Mouse (Mus musculus): ENCODE data around the gene Gm44511. TPM values are rescaled to one million over a fixed set of nuclear protein-coding genes. Genes with fewer than 3 reads are reported as not detected.

Gm44511 gene
- polyA plus RNA-seq, 1 experiment, result 0.23 TPM

DNA sequence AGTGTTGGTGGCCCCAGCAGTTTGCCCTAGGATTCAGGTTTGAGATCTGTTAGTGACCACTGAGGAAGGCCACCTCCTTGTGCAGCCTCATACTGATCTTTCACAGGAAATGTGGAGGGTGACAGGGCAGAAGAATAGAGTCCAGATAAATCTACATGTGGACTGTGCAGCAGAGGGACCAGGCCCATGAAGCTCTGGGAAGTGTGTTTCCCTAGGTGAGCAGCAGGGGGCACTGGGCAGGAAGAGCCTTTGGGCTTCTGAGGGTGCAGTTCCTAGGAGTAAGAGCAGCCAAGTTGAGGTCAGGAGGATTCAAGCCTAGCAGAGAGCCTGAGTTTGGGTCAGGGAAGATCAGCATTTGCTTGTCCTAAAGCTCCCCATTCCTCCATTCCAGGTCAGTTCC, 90.0 kb downstream of the Gm44511 start:
- Histone ChIP-seq H3K27me3 (replicated peaks; ENCODE audit: control insufficient read depth, insufficient read depth, low read length) (no peaks in the 10 kb centered on the region), H3K36me3 (ENCODE audit: control insufficient read depth, insufficient read depth, low read length) (no peaks in the 10 kb centered on the region), H3K4me3 (ENCODE audit: insufficient read depth, low read depth, low read length) (no peak overlapping the region), H3K27ac (ENCODE audit: insufficient read depth, low read depth, low read length) (no peak overlapping the region), H3K4me1 (ENCODE audit: control insufficient read depth, insufficient read depth, low read length) (no peaks in the 10 kb centered on the region)
- TF ChIP-seq POLR2A (IDR thresholded peaks at IDR 0.05; ENCODE audit: low read depth, low read length) (no peak), CTCF (conservative IDR thresholded peaks at IDR 0.05; ENCODE audit: insufficient read depth, insufficient read length, low read depth, low read length) (peak; percentile 63)
- DNase-seq, result peak; percentile 19

DNA sequence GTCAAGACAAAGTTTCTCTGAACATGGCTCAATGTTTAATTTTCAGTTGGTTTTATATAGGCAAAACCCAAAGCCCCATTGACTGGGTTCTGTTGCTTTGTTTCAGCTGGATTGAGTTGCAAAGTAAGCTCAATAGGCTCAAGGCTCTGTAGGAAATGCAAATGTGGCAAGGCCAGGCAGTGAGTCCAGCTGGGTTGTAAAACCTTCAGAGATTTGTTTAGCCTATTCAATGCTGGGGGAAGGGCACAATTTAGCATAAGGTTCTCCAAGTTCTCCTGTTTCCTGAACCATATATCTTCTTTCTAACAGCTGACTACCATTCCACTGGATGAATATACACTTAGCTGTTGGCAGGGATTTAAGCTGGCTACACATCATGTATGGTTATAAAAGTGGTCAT, 91.2 kb downstream of the Gm44511 start:
- no peak overlapping the region for H3K4me3 ChIP-seq (ENCODE audit: insufficient read depth, low read depth, low read length)
- TF ChIP-seq CTCF (conservative IDR thresholded peaks at IDR 0.05; ENCODE audit: insufficient read depth, insufficient read length, low read depth, low read length) (no peak), POLR2A (IDR thresholded peaks at IDR 0.05; ENCODE audit: low read depth, low read length) (no peak)
- H3K27ac ChIP-seq (ENCODE audit: insufficient read depth, low read depth, low read length), result no peak overlapping the region
- H3K27me3 ChIP-seq (replicated peaks; ENCODE audit: control insufficient read depth, insufficient read depth, low read length), result no peaks in the 10 kb centered on the region
- no peaks in the 10 kb centered on the region for H3K36me3 ChIP-seq (ENCODE audit: control insufficient read depth, insufficient read depth, low read length)
- no peak for DNase-seq
- no peaks in the 10 kb centered on the region for H3K4me1 ChIP-seq (ENCODE audit: control insufficient read depth, insufficient read depth, low read length)

- DNase-seq, result no peak
- TF ChIP-seq CTCF (conservative IDR thresholded peaks at IDR 0.05; ENCODE audit: insufficient read depth, insufficient read length, low read depth, low read length) (no peak), POLR2A (IDR thresholded peaks at IDR 0.05; ENCODE audit: low read depth, low read length) (no peak)
- no peak overlapping the region for H3K27ac ChIP-seq (ENCODE audit: insufficient read depth, low read depth, low read length)
- no peaks in the 10 kb centered on the region for H3K27me3 ChIP-seq (replicated peaks; ENCODE audit: control insufficient read depth, insufficient read depth, low read length)
- no peaks in the 10 kb centered on the region for H3K36me3 ChIP-seq (ENCODE audit: control insufficient read depth, insufficient read depth, low read length)
- WGBS, result 65% methylated on average over 5 of the region's 5 CpGs
- no peak overlapping the region for H3K4me3 ChIP-seq (ENCODE audit: insufficient read depth, low read depth, low read length)
- H3K4me1 ChIP-seq (ENCODE audit: control insufficient read depth, insufficient read depth, low read length), result no peaks in the 10 kb centered on the region
Observed at GRCm38 (mm10) chr6:128733908-128734679, 92.0 kb downstream of the Gm44511 start.

- TF ChIP-seq CTCF (conservative IDR thresholded peaks at IDR 0.05; ENCODE audit: insufficient read depth, insufficient read length, low read depth, low read length) (no peak), POLR2A (IDR thresholded peaks at IDR 0.05; ENCODE audit: low read depth, low read length) (no peak)
- H3K4me1 ChIP-seq (ENCODE audit: control insufficient read depth, insufficient read depth, low read length), result no peaks in the 10 kb centered on the region
- DNase-seq, result no peak
- no peaks in the 10 kb centered on the region for H3K36me3 ChIP-seq (ENCODE audit: control insufficient read depth, insufficient read depth, low read length)
- WGBS, result 71% methylated on average over 3 of the region's 3 CpGs
- H3K27me3 ChIP-seq (replicated peaks; ENCODE audit: control insufficient read depth, insufficient read depth, low read length), result no peaks in the 10 kb centered on the region
- no peak overlapping the region for H3K27ac ChIP-seq (ENCODE audit: insufficient read depth, low read depth, low read length)
- H3K4me3 ChIP-seq (ENCODE audit: insufficient read depth, low read depth, low read length), result no peak overlapping the region
Observed at GRCm38 (mm10) chr6:128732032-128732431, 94.1 kb downstream of the Gm44511 start.

Other genes with a start within 250 kb of the Gm44511 start
- gene A2ml1, start 244.7 kb downstream of the Gm44511 start, polyA plus RNA-seq (2012; rRNA removed), result not detected in 2 replicates
- gene Klrb1a, start 202.8 kb downstream of the Gm44511 start, polyA plus RNA-seq (2012; rRNA removed), result 0.20 and 0.35 TPM in 2 replicates
- gene Clec2h, start 163.9 kb downstream of the Gm44511 start, polyA plus RNA-seq (2012; rRNA removed), result 43.8 and 53.2 TPM in 2 replicates
- gene Klrb1, start 103.3 kb downstream of the Gm44511 start, polyA plus RNA-seq (2012; rRNA removed), result not detected in 2 replicates
- 0.15 and 0.31 TPM in 2 replicates for gene Klrb1c, start 37.1 kb downstream of the Gm44511 start, polyA plus RNA-seq (2012; rRNA removed)
- 0.03 and 0.11 TPM in 2 replicates for gene Klrb1b, start within 50 bp of the Gm44511 start, polyA plus RNA-seq (2012; rRNA removed)
- 0.10 and 0.50 TPM in 2 replicates for gene Clec2i, start 61.3 kb upstream of the Gm44511 start, polyA plus RNA-seq (2012; rRNA removed)
- gene BC035044, start 64.8 kb upstream of the Gm44511 start, polyA plus RNA-seq (2012; rRNA removed), result 0.45 and 1.6 TPM in 2 replicates
- gene Clec2g, start 108.1 kb upstream of the Gm44511 start, polyA plus RNA-seq (2012; rRNA removed), result not detected in 2 replicates
- 0.16 and 0.65 TPM in 2 replicates for gene Klrb1f, start 219.6 kb upstream of the Gm44511 start, polyA plus RNA-seq (2012; rRNA removed)